Mouse (Mus musculus) layer of hippocampus, adult 9-10 months (tissue): ENCODE results near the gene Foxj1.

ENCODE experiments used
- DNase-seq: peaks from one replicate; pipeline ENCODE4 v3.0.0; 2022; ENCODE audit warnings: low spot score

Gene Foxj1

GRCm38 (mm10) chr11:116342069-116342791 lies 7.0 kb upstream of the Foxj1 start:
- no peak for DNase-seq

- DNase-seq = no peak
These were observed 2.3 kb upstream of the Foxj1 start for GRCm38 (mm10) chr11:116337531-116337930.

- DNase-seq = no peak
These were observed 1.8 kb upstream of the Foxj1 start for GRCm38 (mm10) chr11:116337000-116337399.

GRCm38 (mm10) chr11:116336393-116336792 lies 1.2 kb upstream of the Foxj1 start:
- DNase-seq = no peak

- no peak for DNase-seq
These were observed 799 bp downstream of the Foxj1 start for GRCm38 (mm10) chr11:116334417-116334782.

- no peak for DNase-seq
These were observed 1.4 kb downstream of the Foxj1 start for GRCm38 (mm10) chr11:116333526-116334416.

GRCm38 (mm10) chr11:116332983-116333270 lies 2.3 kb downstream of the Foxj1 start:
- no peak for DNase-seq

- DNase-seq = no peak
These were observed 2.8 kb downstream of the Foxj1 start for GRCm38 (mm10) chr11:116332232-116332982.

GRCm38 (mm10) chr11:116330211-116330518 lies 5.0 kb downstream of the Foxj1 start:
- DNase-seq = no peak

GRCm38 (mm10) chr11:116329314-116330210 lies 5.6 kb downstream of the Foxj1 start:
- no peak for DNase-seq

- DNase-seq = no peak
These were observed 8.1 kb downstream of the Foxj1 start for GRCm38 (mm10) chr11:116326963-116327603.

- DNase-seq = peak; percentile 66
These were observed 16.2 kb downstream of the Foxj1 start for GRCm38 (mm10) chr11:116318719-116319659.

- DNase-seq = no peak
These were observed 22.8 kb downstream of the Foxj1 start for GRCm38 (mm10) chr11:116312359-116312758.

- no peak for DNase-seq
These were observed 24.0 kb downstream of the Foxj1 start for GRCm38 (mm10) chr11:116311169-116311568.

- DNase-seq = no peak
These were observed 25.6 kb downstream of the Foxj1 start for GRCm38 (mm10) chr11:116309601-116310000.

- no peak for DNase-seq
These were observed 27.3 kb downstream of the Foxj1 start for GRCm38 (mm10) chr11:116307762-116308531.

- DNase-seq = no peak
These were observed 28.0 kb downstream of the Foxj1 start, which contains the start of gene Exoc7 for GRCm38 (mm10) chr11:116307019-116307725. Gene Exoc7, minus strand, starts transcription at chr11:116307233.

- DNase-seq = peak; percentile 48
These were observed 28.8 kb downstream of the Foxj1 start for GRCm38 (mm10) chr11:116306126-116306982.
